Mouse (Mus musculus) left cerebral cortex, postnatal 10 days (tissue): ENCODE measurements around the gene Spag17. TPM values are rescaled to one million over a fixed set of nuclear protein-coding genes. Genes with fewer than 3 reads are reported as not detected.

Source experiments
- DNase-seq, 2 experiments: peaks; one replicate each; pipeline ENCODE4 v3.0.0; 2021 to 2022; ENCODE audit warnings: low spot score in 2 of 2, mixed read lengths in 1 of 2; ENCODE audit errors: extremely low spot score in 1 of 2
- intact Hi-C: fragments of 180-260 bp; cut with DNase I; formaldehyde crosslinking; loops from one replicate; pipeline ENCODE4 v1.15.1; 2025
- total RNA-seq, 2 experiments: library from RNA; stranded (reverse); gene quantifications; 2 replicates each; pipeline ENCODE4 v1.2.3; 2021

The Spag17 gene
- total RNA-seq, 2 experiments from 2014 or later, result 0.56 to 0.61 TPM

DNA sequence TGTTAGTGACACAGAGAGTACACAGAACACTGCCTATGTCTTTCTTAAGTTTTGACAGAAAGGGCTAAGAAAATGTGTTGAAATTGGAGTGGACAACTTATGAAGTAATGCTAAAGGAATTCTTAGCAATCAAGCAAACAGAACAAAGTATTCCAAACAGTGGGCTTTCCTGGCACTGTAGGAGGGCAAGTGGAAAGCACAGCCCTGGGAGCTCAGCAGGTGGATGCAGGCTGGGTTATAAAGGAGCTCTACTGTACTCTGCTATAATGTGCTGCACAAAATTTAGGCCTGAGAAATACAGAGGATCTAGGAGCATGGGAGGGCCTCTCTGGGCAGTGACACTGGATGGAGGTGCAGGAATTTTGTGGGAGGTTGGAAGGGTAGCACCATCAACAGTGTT, 71.3 kb downstream of the Spag17 start:
- intact Hi-C loops, result no loop called here
- no peak for DNase-seq

DNA sequence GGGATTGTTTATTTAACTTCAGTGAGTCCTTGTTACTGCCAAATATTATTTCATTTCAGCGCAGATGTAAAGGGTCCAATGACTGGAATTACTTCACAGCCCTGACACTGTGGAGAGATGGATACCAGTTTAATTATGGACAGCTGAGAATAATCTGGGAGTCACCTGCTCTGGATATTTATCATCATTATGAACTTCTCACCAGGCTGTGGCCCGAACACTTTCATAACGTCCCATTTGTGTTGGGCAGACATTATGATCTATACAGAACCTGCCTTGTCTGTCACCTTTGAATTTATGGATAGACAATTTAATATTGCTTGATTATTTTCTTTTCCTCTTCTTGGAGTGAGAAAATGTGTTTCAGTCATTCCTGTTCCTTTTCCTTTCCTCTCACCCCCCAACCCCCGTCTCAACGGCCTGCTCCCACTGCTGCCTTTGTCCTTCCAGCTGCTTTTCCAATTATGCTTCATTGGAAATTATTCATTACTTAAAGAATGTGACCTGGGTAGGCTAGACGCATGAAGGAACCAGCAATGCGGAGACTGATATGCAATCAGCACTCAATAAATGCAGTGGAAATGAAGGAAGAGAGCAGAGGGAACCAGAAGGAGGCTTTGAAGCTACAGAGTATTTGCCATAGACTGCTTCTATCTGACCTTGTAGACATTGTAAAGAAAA, 74.7 kb downstream of the Spag17 start:
- no peak for DNase-seq
- intact Hi-C loops, result no loop called here

DNA sequence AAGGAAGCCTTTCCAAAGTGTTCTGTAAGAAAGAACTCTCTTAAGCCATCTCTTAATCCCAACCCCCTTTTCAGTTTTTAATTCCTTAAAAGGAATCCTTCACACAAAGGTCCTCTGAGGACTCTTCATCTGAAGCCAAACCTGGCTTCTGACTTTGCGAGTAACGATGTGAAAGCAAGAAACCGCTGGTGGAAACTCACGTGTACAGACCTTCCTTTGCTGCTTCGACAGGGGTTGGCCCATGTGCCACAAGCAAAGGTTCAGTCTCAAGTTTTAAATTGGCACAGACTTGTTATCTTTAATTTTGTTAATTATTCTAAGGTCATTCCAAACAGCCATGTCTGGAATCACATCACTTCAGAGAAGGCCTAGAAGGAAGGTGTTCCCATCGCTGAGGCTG, 79.1 kb downstream of the Spag17 start:
- DNase-seq, result no peak
- intact Hi-C loops, result no loop called here

DNA sequence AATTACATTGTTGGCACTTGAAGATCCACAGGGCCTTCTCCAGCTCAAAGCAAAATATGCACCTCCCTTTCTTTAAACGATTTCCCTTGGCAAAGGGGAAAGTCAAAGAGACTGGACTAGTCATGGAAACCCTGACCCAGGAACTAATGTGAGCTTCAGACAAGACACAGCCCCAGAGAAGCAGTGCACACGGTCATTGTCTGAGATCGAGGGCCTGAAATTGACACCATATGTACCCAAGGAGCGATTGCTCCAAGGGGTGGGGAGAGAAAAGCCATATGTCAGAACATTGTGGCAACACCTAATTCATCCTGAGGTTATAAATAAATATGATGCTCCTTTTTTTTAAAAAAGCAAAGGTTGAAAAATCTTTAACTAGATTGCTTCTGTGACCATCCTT, 80.7 kb downstream of the Spag17 start:
- intact Hi-C loops, result no loop called here
- no peak for DNase-seq

DNA sequence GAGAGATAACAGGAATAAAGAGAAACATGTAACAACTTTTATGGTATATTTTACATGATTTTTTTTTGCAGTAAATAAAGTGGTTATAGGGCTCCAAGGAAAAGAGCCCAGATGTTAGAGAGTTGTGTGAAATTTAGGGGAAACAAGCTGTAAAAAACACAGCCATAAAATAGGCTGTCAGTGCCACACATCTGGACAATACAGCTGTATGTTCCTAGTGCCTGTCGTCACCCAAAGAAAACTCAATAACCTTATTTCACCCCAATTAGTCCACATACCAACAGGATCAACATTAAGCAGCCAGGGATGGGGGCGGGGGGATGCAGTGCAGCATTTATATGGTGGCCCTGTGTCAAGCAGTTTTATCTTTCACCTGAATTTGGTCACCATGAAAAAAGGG, 81.1 kb downstream of the Spag17 start:
- intact Hi-C loops, result no loop called here
- DNase-seq, result no peak

DNA sequence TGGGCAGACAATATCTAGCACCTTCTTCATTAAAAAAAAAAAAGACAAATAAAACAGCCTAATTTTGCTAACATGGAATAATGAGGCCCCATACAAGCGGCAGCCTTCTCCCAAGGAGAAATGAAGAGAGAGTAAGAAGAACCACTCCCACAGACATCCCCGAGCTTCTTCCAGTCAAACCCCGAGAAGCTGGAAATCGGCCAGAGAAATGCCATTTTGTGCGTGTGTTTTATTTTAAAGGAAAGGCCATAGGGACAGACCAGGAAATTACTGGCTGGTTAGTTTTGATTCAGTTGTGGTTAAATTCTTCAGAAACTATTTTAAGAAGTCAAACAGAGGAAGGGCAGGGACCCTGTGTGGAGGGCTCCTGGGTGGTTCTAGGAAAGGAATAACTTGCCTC, 85.6 kb downstream of the Spag17 start:
- no peak for DNase-seq
- intact Hi-C loops, result no loop called here

DNA sequence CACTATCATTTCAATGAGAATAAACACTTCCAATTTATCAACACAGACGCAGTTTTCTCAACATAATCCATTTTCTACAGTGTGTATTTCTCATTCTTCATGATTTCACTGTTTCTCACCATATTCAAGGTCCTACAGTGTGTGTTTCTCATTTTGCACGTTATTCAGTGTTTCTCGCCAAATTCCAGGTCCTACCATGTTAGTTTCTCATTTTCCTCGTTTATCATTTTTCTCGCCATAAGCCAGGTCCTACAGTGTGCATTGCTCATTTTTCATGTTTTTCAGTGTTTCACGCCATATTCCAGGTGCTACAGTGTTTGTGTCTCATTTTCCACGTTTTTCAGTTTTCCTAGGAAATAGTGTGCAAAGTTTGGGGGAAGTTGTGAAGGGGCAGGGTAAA, 95.8 kb downstream of the Spag17 start:
- intact Hi-C loops, result no loop called here
- DNase-seq, result no peak

DNA sequence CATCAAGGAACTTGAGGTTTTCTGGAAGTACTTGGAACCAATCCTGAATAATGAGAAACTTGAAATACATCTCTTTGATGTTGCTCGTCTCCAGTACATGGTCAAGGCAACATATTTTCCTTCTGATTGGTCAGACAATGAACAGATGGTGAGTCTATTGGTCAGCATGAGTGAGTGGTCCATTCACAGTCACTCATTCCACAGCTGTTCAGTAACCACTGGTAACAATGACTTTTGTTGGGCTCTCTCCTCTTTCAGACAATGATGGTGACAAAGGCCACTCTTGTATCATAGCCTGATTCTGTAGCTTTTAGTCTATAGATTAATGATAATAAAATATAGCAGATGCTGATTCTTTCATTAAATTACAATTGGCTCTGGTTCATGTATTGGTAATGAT, 119.5 kb downstream of the Spag17 start:
- intact Hi-C loops, result no loop called here
- DNase-seq, result no peak

DNA sequence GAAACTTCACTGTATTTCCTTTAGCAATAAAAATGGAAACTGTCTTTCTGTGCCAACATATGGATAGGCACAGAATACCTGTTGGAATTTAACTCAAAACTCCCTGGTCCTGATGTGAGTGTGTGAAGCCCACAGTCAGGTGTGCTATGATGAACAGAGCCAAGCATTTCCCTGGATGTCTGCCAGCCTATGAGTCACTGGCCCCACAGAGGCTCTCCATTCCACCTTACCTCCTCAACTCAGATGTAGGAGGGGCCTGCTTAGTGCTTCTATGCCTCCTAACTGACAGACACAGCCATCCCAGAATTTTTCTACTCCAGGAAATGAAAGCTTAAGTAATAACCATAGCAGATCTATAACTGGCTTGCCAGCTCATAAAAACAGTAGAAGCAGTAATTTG, 124.6 kb downstream of the Spag17 start:
- no peak for DNase-seq
- intact Hi-C loops, result no loop called here

DNA sequence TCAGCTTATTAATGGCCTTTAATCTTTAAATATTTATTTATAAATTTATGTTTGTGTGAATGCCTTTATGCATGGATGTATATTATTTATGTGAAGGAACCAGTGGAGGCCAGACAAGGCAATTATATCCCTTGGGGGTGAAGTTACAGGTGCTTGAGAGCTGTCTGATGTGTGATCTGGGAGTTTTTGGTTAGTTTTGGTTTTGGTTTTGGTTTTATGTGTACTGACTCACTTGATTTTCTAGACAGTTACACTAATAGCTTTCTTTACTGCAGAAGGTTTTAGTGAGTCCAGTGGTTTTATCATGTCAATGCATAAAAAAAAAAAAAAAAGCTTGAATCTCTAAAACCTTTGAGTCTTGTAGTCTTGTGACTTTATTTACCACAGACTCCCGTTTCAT, 128.9 kb downstream of the Spag17 start:
- intact Hi-C loops, result no loop called here
- DNase-seq, result no peak

DNA sequence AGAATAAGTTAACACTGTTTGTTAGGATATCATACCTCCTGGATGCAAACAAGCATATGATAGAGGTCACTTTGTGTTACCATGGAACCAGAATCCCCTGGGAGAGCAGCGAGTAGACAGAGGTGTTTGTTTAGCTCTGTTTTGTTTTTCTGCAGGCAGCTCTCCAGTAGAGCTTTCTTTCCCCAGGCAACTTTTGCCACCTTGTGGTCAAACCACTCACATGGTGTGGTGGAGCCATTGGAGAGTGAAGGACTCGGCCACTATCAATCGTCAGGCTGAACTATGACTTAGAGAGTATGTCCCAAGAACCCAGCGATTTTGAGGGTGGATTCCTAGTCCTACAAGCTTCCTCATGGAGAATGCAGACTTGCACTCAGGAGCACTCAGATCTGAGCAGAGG, 146.1 kb downstream of the Spag17 start:
- intact Hi-C loops, result no loop called here
- no peak for DNase-seq

DNA sequence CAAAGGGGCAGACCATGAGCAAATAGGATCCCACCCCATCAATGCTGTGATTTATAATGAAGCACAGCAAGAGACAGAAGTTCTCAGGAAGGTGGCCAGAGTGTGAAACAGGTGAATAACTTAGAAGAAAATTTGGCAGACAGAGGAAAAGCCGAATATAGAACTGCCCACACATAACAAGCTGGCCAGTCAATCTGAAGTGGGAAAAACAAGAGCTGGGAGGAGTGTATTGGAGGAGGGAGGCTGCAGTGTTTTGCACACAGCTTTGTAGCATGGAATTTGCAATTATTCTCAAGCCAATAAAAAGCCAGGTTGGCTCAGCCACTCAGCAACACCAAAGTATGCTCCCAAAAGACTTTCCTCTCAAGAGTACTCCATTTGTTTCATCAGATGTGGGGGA, 147.8 kb downstream of the Spag17 start:
- no peak for DNase-seq
- intact Hi-C loops, result no loop called here

DNA sequence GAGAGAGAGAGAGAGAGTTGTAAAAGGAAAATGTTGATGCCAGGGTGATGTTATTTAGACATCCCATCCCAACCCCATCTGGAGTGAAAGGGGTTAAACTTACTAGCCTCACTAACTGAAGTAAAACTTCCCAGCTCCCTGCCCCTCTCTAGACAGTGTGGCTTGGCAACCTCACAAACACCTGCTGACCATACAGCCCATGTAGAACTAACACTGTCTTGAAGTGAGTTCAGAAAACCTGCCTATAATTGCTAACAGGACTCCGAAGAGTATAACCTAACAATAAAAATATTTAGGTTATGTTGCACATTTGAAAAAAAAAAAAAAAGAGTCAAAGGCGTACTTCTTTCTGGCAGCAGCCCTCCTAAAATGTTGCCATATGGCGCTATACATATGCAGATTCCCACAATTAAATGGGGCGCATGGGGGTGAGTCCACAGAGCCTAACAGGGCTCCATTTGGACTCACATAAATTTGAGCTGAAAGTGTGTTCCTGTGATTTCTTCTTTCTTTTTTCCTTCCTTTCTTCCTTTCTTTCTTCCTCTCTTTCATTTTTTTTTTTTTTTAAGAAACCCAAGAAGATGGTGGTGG, 149.3 kb downstream of the Spag17 start:
- DNase-seq, result no peak
- intact Hi-C loops, result no loop called here

DNA sequence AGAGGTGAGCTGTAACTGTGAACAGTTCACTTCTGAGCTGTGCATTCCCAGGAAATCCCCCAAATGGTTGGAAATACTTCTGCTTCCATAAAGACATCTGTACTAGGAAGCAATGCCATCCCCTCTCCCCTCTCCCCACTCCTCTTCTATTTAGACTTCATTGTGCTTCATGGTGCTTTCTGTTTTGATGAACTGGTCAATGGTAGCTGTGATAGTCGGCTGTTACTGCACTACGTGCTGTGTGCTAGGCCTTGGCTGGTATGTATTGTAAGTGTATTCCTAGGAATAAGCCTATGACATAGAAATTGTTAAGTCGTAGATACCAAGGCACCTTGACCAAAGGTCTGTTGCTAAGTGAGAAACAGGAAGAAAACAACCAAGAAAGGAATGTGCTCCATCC, 149.9 kb downstream of the Spag17 start:
- intact Hi-C loops, result no loop called here

DNA sequence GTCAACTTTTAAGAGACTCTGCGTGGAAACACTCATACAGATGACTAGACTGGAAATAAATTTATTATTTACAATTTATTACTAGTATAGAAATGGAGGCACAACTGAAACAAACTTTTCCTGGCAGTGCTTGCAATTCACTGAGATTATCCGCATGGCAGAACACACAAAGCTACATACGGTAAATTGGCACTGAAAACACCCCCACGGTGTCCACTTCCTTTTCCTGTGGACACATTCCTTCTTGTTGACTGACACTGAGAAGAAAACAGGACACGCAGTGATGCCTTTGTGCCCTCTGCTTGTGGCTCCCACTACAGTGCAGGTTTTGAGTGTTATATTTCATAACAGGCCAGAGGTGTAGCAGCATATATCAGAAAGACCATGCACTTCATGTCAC, 151.6 kb downstream of the Spag17 start:
- intact Hi-C loops, result no loop called here
- no peak for DNase-seq

More for the DNA sequence above, 149.9 kb downstream of the Spag17 start:
- DNase-seq, result no peak

DNA sequence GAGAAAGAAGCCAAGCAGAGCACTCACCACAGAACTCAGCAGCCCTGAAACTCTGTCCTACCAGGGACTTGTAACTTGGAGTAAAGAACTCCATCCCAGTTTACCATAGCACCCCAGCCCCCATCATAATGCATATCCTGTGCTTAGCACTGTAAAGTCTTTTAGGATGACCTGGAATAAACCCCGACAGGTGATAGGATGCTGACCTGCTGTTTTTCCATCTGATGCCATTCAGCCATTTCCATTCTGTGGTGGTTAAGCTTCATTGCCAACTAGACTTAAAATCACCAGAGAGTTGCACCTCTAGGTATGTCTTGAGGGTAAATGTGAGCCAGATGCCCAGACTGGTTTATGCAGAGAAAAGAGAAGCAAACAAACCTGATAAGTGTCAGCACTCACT, 189.2 kb downstream of the Spag17 start:
- no peak for DNase-seq
- intact Hi-C loops, result no loop called here

DNA sequence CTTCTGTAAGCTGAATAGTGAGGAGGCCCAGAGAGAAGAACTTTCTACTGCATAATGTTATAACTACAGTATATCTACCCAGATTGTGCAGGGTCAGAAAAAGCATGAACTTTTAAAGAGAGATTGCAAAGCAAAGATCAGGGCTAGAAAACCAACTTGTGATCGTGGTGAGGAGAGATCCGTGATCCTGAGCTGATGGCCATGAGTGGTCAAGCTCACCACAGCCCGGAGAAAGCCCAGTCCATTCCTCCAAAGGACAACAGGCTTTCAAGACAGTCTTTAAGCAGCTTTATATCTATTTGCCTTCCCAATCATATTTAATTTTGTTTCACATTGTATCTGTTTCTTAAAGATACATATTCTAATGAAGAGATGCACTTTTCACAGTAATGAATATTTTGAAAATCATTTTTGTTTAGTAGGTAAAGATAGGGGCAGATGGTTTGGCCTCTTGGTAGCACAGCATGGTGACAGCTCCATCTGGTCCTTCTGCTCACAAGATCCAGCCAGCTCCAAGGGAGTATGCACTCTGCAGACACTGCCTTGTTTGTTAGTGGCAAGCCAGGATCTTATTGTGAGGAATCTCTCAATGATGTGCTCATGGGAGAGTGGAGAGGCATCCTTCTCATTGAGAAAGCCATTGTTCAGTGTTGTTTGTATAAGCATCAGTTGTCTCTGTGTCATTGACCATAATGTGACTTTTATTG, 217.3 kb downstream of the Spag17 start:
- intact Hi-C loops, result no loop called here
- no peak for DNase-seq

DNA sequence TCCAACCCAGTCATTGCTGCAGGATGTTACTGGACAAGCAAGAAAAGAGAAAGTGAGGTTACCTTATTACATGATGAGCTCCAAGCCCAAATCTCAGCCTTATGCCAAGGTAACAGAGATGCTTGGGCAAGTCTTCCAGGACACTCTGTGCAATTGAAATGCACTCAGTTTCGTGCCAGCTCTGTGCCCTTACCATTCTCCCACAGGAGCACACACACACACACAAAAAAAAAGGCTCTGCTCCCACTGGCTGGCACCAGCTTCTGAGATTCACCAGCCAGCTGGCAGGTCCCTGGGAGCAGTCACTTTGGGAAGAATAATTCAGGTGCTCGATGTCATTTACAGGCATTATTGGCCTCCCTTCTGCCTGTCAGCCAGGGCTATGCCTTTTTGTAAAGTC, 221.5 kb downstream of the Spag17 start:
- no peak for DNase-seq
- intact Hi-C loops, result no loop called here

DNA sequence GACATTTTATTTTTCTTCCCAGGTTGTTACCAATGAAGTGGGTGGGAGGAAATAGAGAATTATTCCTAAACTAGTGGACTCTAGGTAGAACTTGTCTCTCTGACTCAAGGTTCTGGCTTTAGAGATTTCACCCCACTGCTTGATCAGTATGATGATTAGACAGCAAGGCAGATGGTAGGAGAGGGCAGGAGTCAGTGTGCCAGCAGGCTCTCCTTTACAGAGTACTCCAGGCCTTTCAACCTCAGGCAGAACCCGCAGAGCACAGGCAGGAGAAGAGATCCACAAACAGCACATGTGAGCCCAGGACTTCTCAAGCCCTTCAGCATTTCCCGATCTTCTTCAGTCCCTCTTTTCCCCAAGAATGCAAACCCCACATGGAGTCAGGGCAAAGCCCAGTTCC, 233.5 kb downstream of the Spag17 start:
- intact Hi-C loops, result no loop called here
- DNase-seq, result no peak

DNA sequence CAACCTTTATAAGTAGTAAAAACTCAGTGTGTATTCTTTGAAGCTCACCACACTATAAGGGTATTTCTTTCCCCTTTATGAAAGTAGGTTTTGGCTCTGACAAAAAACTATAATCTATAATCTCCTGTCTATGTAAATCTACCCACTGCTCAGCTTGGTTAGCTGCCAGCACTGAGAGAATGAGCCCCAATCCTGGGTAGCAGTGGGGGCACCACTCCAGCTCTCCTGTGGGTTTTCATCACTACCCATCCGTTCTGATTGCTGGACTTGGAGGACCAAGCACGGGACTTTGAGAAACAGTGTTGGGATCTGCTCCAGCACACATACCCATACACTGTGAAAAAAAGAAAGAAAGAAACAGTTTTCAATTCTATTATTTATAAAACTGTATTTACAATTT, 236.8 kb downstream of the Spag17 start:
- intact Hi-C loops, result no loop called here
- DNase-seq, result no peak

DNA sequence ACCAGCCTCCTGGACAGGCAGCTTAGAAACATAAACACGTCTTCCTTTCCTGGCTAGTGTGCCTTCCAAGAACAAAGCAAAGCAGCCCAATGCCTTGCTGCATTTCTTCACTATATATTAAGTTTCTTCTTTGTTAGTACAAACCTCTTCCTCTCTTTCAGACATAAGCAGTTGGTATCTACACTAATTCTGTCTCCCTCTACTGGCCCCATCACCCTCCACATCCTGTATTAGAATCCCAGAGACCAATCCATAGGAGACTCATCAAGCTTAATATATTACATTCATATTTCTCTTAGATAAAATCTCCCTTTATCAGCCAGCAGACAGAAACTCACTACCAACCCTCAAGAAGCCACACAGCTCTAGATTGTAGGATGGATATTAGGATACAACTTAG, 237.2 kb downstream of the Spag17 start:
- no peak for DNase-seq

More for the DNA sequence above, 237.2 kb downstream of the Spag17 start:
- intact Hi-C loops, result no loop called here
